Mouse (Mus musculus): ENCODE measurements around the gene Zfp975. TPM values are rescaled to one million over a fixed set of nuclear protein-coding genes. Genes with fewer than 3 reads are reported as not detected.
"Not testable (repeated sequence)": the region's sequence is repeated elsewhere in the genome, so short reads cannot be mapped to it uniquely, and the experiment has no call there.

Zfp975 gene
- total RNA-seq (2014; rRNA removed) (0.68 and 1.6 TPM in 2 replicates), polyA plus RNA-seq (2015; fragmentation: Nextera tagmentation; extraction: Ambion mirVana) (5.1 and 5.7 TPM in 2 replicates)

GRCm38 (mm10) chr7:42692362-42693158 lies at the start of gene Zfp975:
Gene Zfp975, minus strand, starts transcription at chr7:42692742.
- H3K9me3 ChIP-seq (ENCODE audit: low read length); H3K27me3 ChIP-seq (ENCODE audit: insufficient read depth, low read length); H3K36me3 ChIP-seq (ENCODE audit: insufficient read depth, low read length); H3K4me1 ChIP-seq (ENCODE audit: insufficient read depth, low read length): not testable (repeated sequence)
- Histone ChIP-seq H3K4me2 (ENCODE audit: low read depth, low read length) (peak within 1 kb of the TSS; percentile 54), H3K4me3 (ENCODE audit: low read length) (peak within 1 kb of the TSS; percentile 55), H3K27ac (peak within 1 kb of the TSS; percentile 58; the same call in 1 of the 2 replicates), H3K9ac (replicated peaks; ENCODE audit: low read length) (peak within 1 kb of the TSS; percentile 59)
- WGBS = under 1% methylated on average over 23 of the region's 23 CpGs
- ATAC-seq (peak; percentile 99), DNase-seq (ENCODE audit: low spot score) (peak; percentile 81)
- peak; percentile 20; the same call in 1 of the 2 replicates for TF ChIP-seq CTCF (IDR thresholded peaks at IDR 0.05; ENCODE audit: low read depth)

GRCm38 (mm10) chr7:42738536-42739210 lies 46.1 kb upstream of the Zfp975 start:
- Histone ChIP-seq H3K27ac (no peak overlapping the region), H3K4me3 (ENCODE audit: low read length) (no peak overlapping the region), H3K4me1 (ENCODE audit: insufficient read depth, low read length) (no peaks in the 10 kb centered on the region), H3K27me3 (ENCODE audit: insufficient read depth, low read length) (no peaks in the 10 kb centered on the region), H3K9me3 (ENCODE audit: low read length) (peaks cover 12% of the 10 kb centered on the region; the same call in 1 of the 2 replicates), H3K36me3 (ENCODE audit: insufficient read depth, low read length) (no peaks in the 10 kb centered on the region), H3K4me2 (ENCODE audit: low read depth, low read length) (no peak overlapping the region), H3K9ac (replicated peaks; ENCODE audit: low read length) (no peak overlapping the region)
- 85% methylated on average over 10 of the region's 10 CpGs for WGBS
- ATAC-seq (no peak), DNase-seq (ENCODE audit: low spot score) (no peak)
- no peak for TF ChIP-seq CTCF (IDR thresholded peaks at IDR 0.05; ENCODE audit: low read depth)

GRCm38 (mm10) chr7:42726917-42727316 lies 34.4 kb upstream of the Zfp975 start, which contains the start of gene Gm17067:
Gene Gm17067, minus strand, starts transcription at chr7:42727017.
- H3K9me3 ChIP-seq (ENCODE audit: low read length); H3K4me2 ChIP-seq (ENCODE audit: low read depth, low read length); H3K9ac ChIP-seq (replicated peaks; ENCODE audit: low read length); DNase-seq (ENCODE audit: low spot score); ATAC-seq; H3K4me3 ChIP-seq (ENCODE audit: low read length); H3K36me3 ChIP-seq (ENCODE audit: insufficient read depth, low read length); H3K27me3 ChIP-seq (ENCODE audit: insufficient read depth, low read length); H3K27ac ChIP-seq; H3K4me1 ChIP-seq (ENCODE audit: insufficient read depth, low read length): not testable (repeated sequence)
- WGBS = 83% methylated on average over 4 of the region's 4 CpGs

- H3K9me3 ChIP-seq (ENCODE audit: low read length); H3K4me1 ChIP-seq (ENCODE audit: insufficient read depth, low read length); ATAC-seq; H3K27me3 ChIP-seq (ENCODE audit: insufficient read depth, low read length); H3K36me3 ChIP-seq (ENCODE audit: insufficient read depth, low read length): not testable (repeated sequence)
- peak; percentile 19 for DNase-seq (ENCODE audit: low spot score)
- Histone ChIP-seq H3K4me3 (ENCODE audit: low read length) (peak overlapping the region; percentile 55), H3K27ac (peak overlapping the region; percentile 58; the same call in 1 of the 2 replicates), H3K4me2 (ENCODE audit: low read depth, low read length) (peak overlapping the region; percentile 54), H3K9ac (replicated peaks; ENCODE audit: low read length) (peak overlapping the region; percentile 59; the same call in 1 of the 2 replicates)
- WGBS = 3% methylated on average over 4 of the region's 4 CpGs
Measured at GRCm38 (mm10) chr7:42693251-42693650, 709 bp upstream of the Zfp975 start.

- not testable (repeated sequence) for ATAC-seq; H3K4me1 ChIP-seq (ENCODE audit: insufficient read depth, low read length); H3K9me3 ChIP-seq (ENCODE audit: low read length); H3K9ac ChIP-seq (replicated peaks; ENCODE audit: low read length); DNase-seq (ENCODE audit: low spot score); H3K36me3 ChIP-seq (ENCODE audit: insufficient read depth, low read length); H3K4me2 ChIP-seq (ENCODE audit: low read depth, low read length); H3K4me3 ChIP-seq (ENCODE audit: low read length); H3K27ac ChIP-seq; H3K27me3 ChIP-seq (ENCODE audit: insufficient read depth, low read length)
- WGBS = 91% methylated on average over 6 of the region's 6 CpGs
Measured at GRCm38 (mm10) chr7:42680081-42680480, 12.5 kb downstream of the Zfp975 start.

- H3K36me3 ChIP-seq (ENCODE audit: insufficient read depth, low read length); H3K4me1 ChIP-seq (ENCODE audit: insufficient read depth, low read length); H3K9ac ChIP-seq (replicated peaks; ENCODE audit: low read length); H3K4me2 ChIP-seq (ENCODE audit: low read depth, low read length); H3K9me3 ChIP-seq (ENCODE audit: low read length); DNase-seq (ENCODE audit: low spot score); H3K4me3 ChIP-seq (ENCODE audit: low read length); H3K27me3 ChIP-seq (ENCODE audit: insufficient read depth, low read length); ATAC-seq; H3K27ac ChIP-seq: not testable (repeated sequence)
Measured at GRCm38 (mm10) chr7:42679646-42680045, 12.9 kb downstream of the Zfp975 start.

GRCm38 (mm10) chr7:42660140-42660539 lies 32.4 kb downstream of the Zfp975 start:
- H3K27ac ChIP-seq; DNase-seq (ENCODE audit: low spot score); H3K9ac ChIP-seq (replicated peaks; ENCODE audit: low read length); H3K36me3 ChIP-seq (ENCODE audit: insufficient read depth, low read length); H3K4me2 ChIP-seq (ENCODE audit: low read depth, low read length); H3K27me3 ChIP-seq (ENCODE audit: insufficient read depth, low read length); ATAC-seq; H3K4me1 ChIP-seq (ENCODE audit: insufficient read depth, low read length); H3K9me3 ChIP-seq (ENCODE audit: low read length); H3K4me3 ChIP-seq (ENCODE audit: low read length): not testable (repeated sequence)
- WGBS = 71% methylated on average over 4 of the region's 5 CpGs

GRCm38 (mm10) chr7:42655211-42655610 lies 37.3 kb downstream of the Zfp975 start:
- H3K4me2 ChIP-seq (ENCODE audit: low read depth, low read length); H3K9ac ChIP-seq (replicated peaks; ENCODE audit: low read length); H3K27me3 ChIP-seq (ENCODE audit: insufficient read depth, low read length); H3K27ac ChIP-seq; H3K36me3 ChIP-seq (ENCODE audit: insufficient read depth, low read length); DNase-seq (ENCODE audit: low spot score); H3K9me3 ChIP-seq (ENCODE audit: low read length); H3K4me1 ChIP-seq (ENCODE audit: insufficient read depth, low read length); H3K4me3 ChIP-seq (ENCODE audit: low read length); ATAC-seq: not testable (repeated sequence)
- WGBS = 75% methylated on average over 2 of the region's 2 CpGs

- Histone ChIP-seq H3K4me2 (ENCODE audit: low read depth, low read length) (peak overlapping the region; percentile 53), H3K4me3 (ENCODE audit: low read length) (peak overlapping the region; percentile 42)
- WGBS = 14% methylated on average over 3 of the region's 3 CpGs
- not testable (repeated sequence) for H3K27ac ChIP-seq; ATAC-seq; DNase-seq (ENCODE audit: low spot score); H3K27me3 ChIP-seq (ENCODE audit: insufficient read depth, low read length); H3K9me3 ChIP-seq (ENCODE audit: low read length); H3K4me1 ChIP-seq (ENCODE audit: insufficient read depth, low read length); H3K36me3 ChIP-seq (ENCODE audit: insufficient read depth, low read length); H3K9ac ChIP-seq (replicated peaks; ENCODE audit: low read length)
Measured at GRCm38 (mm10) chr7:42643120-42643620, 49.4 kb downstream of the Zfp975 start.

All from hindbrain, postnatal 0 days (tissue).